Mouse (Mus musculus) erythroblast, embryonic 14.5 days (primary cell): ENCODE data around the gene Fam57a.

ENCODE experiments used
- GATA1 ChIP-seq: IDR thresholded peaks from 2 replicates; pipeline ENCODE4 v1.6.1; 2012; ENCODE audit warnings: low read length, inconsistent platforms, mixed read lengths
- TAL1 ChIP-seq: IDR thresholded peaks from 3 replicates; pipeline ENCODE4 v1.6.1; 2012; ENCODE audit warnings: low read length, inconsistent platforms, mixed read lengths

DNA sequence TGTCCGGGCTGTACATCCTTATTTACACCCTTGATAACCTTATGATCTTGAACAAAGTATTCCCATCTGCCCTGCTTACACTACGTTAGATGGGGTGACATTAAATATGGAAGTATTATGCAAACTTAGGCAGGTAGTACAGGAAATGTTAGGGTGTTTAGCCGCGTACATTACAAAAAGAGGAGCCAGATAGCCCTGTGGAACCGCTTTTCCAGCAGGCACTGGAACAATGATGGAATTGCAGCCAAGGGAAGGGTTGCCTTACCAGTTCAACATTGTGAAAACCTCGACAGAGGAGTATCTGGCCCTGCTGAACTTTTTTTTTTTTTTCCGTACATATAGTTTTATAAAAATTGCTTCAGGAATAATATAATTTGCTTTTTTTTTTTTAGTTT, 672 bp downstream of the Fam57a start:
- TF ChIP-seq GATA1 (no peak), TAL1 (no peak)
